Mouse (Mus musculus): ENCODE results near the gene Cdk5rap3.

- TF ChIP-seq GATA1 (IDR thresholded peaks at IDR 0.05; ENCODE audit: borderline replicate concordance, low read length) = no peak
- no peak for TF ChIP-seq FLI1 (IDR thresholded peaks at IDR 0.05; ENCODE audit: low read length)
These were observed 12.4 kb upstream of the Cdk5rap3 start for GRCm38 (mm10) chr11:96928691-96929090.

Data from megakaryocyte, embryonic 14.5 days (primary cell).